Mouse (Mus musculus) neural tube, embryonic 14.5 days (tissue): ENCODE measurements around the gene Ntsr1. TPM values are rescaled to one million over a fixed set of nuclear protein-coding genes. Genes with fewer than 3 reads are reported as not detected.
A peak's percentile ranks its signal among the peaks of the same experiment; 100 is the strongest.

Experiments
- ATAC-seq: fragments of 200-750 bp; cut with Nextera tagmentation; 2 replicates; pipeline ENCODE4 v1.8.0; 2017; ENCODE audit warnings: low read depth, mild to moderate bottlenecking, moderate TSS enrichment, moderate library complexity
- H3K27ac ChIP-seq: fragments of 300-500 bp; sonication (generic); 2 replicates; pipeline ENCODE4 v1.5.1; 2014; ENCODE audit warnings: low read depth, mild to moderate bottlenecking, control low read depth, low read length, moderate library complexity, mixed read lengths
- H3K27me3 ChIP-seq: fragments of 300-500 bp; sonication (generic); 2 replicates; pipeline ENCODE4 v1.6.1; 2014; ENCODE audit warnings: low read length; ENCODE audit not compliant: control insufficient read depth, insufficient read depth
- H3K36me3 ChIP-seq: fragments of 300-500 bp; sonication (generic); 2 replicates; pipeline ENCODE4 v1.6.1; 2014; ENCODE audit warnings: low read length, mixed read lengths; ENCODE audit not compliant: control insufficient read depth, insufficient read depth
- H3K4me1 ChIP-seq: fragments of 300-500 bp; sonication (generic); 2 replicates; pipeline ENCODE4 v1.6.1; 2014; ENCODE audit warnings: low read length; ENCODE audit not compliant: control insufficient read depth, insufficient read depth
- H3K4me2 ChIP-seq: fragments of 300-500 bp; sonication (generic); 2 replicates; pipeline ENCODE4 v1.6.1; 2014; ENCODE audit warnings: mild to moderate bottlenecking, low read depth, low read length, control low read depth
- H3K4me3 ChIP-seq: fragments of 300-500 bp; sonication (generic); 2 replicates; pipeline ENCODE4 v1.5.1; 2014; ENCODE audit warnings: low read depth, low read length, control low read depth, mixed read lengths
- H3K9ac ChIP-seq: fragments of 300-500 bp; sonication (generic); replicated peaks from 2 replicates; pipeline ENCODE4 v1.6.1; 2014; ENCODE audit warnings: low read depth, mild to moderate bottlenecking, control low read depth, low read length, mixed read lengths
- H3K9me3 ChIP-seq: fragments of 300-500 bp; sonication (generic); 2 replicates; pipeline ENCODE4 v1.6.1; 2016; ENCODE audit warnings: low read length; ENCODE audit not compliant: control insufficient read depth
- WGBS: fragments of 180-500 bp; shearing (Covaris S2); extraction: QIAGEN DNeasy Blood & Tissue Kit; methylation state at CpG from one replicate; pipeline ENCODE4 v1.1.7; 2014; 5-methylcytosine and 5-hydroxymethylcytosine counted together
- polyA plus RNA-seq: library from polyadenylated mRNA; unstranded; fragments of >200 nt; fragmentation: Nextera tagmentation; extraction: Ambion mirVana; gene quantifications from 2 replicates; pipeline ENCODE4 v1.2.1, GENCODE M21; 2014

The Ntsr1 gene
- polyA plus RNA-seq, 1 experiment from 2014 or later = 2.3 TPM

GRCm38 (mm10) chr2:180543675-180544074 is 43.9 kb downstream of the Ntsr1 start:
- ATAC-seq = no peak
- Histone ChIP-seq H3K27ac (no peak overlapping the region), H3K4me2 (no peak overlapping the region), H3K36me3 (no peaks in the 10 kb centered on the region), H3K9ac (no peak overlapping the region), H3K4me3 (no peak overlapping the region), H3K27me3 (no peaks in the 10 kb centered on the region), H3K4me1 (no peaks in the 10 kb centered on the region; the same call in 1 of the 2 replicates), H3K9me3 (no peaks in the 10 kb centered on the region)
- WGBS = 94% methylated on average over 2 of the region's 2 CpGs

GRCm38 (mm10) chr2:180545046-180545445 is 45.3 kb downstream of the Ntsr1 start:
- Histone ChIP-seq H3K4me2 (no peak overlapping the region), H3K27ac (no peak overlapping the region), H3K27me3 (no peaks in the 10 kb centered on the region), H3K36me3 (no peaks in the 10 kb centered on the region), H3K4me1 (no peaks in the 10 kb centered on the region; the same call in 1 of the 2 replicates), H3K4me3 (no peak overlapping the region), H3K9ac (no peak overlapping the region), H3K9me3 (no peaks in the 10 kb centered on the region)
- 83% methylated on average over 18 of the region's 18 CpGs for WGBS
- ATAC-seq = no peak

DNA sequence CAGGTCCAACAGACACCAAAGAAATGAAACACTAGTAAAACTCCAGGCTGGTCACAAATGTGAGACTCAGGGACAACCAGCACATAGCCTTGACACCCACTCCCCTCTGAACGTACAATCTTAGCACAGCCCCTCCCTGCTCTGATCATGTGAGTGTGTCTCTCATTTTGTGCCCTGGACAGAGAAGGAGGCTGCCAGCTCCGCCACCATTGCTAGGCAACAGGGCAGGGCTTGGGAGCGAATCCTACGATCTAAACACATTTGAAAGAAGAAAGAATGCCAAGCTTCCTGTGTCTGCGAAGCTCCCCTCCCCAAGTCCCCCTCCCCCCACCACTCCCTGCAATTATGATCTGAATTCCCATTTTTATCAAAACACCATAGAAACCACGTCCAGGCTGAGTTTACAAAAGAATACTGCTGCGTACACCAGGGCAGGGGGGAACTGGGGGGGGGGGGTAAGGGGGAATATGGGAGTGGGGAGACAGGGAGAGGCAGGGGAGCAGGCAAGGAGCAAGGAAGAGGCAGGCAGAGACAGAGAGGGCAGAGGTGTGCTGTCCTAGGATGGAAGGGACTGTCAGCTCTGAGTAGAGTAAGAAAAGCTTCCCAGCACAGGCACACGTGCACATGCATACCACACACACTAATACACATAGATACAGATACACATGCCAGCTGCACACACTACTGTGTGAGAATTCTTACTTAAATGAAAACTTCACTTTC is 47.8 kb downstream of the Ntsr1 start:
- H3K27ac ChIP-seq = no peak overlapping the region
- ATAC-seq = peak; percentile 76; the same call in 1 of the 2 replicates
- H3K4me1 ChIP-seq = no peaks in the 10 kb centered on the region; the same call in 1 of the 2 replicates
- no peak overlapping the region for H3K4me3 ChIP-seq
- H3K27me3 ChIP-seq = no peaks in the 10 kb centered on the region
- no peaks in the 10 kb centered on the region for H3K9me3 ChIP-seq
- H3K36me3 ChIP-seq = no peaks in the 10 kb centered on the region
- no peak overlapping the region for H3K9ac ChIP-seq
- WGBS = 24% methylated on average over 8 of the region's 8 CpGs
- peak overlapping the region; percentile 19; the same call in 1 of the 2 replicates for H3K4me2 ChIP-seq

DNA sequence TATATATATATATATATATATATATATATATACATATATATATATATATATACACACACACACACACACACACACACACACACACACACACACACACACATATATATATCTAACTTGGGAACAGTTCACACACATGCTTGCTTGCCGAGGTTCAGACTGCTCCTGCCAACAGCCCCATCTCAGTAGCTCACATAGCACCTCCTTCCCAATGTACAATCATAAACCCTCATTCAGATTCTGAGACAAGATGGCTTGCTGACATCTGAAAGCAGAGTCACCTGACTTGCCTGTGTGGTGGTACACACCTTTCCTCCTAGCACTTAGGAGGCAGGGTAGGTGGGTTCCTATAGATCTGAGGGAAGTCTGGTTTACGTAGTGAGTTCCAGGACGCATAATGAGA is 52.6 kb downstream of the Ntsr1 start:
- no peak overlapping the region for H3K9ac ChIP-seq
- no peak overlapping the region for H3K27ac ChIP-seq
- no peaks in the 10 kb centered on the region; the same call in 1 of the 2 replicates for H3K4me1 ChIP-seq
- ATAC-seq = no peak
- no peak overlapping the region for H3K4me3 ChIP-seq
- 78% methylated on average over 3 of the region's 3 CpGs for WGBS
- no peaks in the 10 kb centered on the region for H3K27me3 ChIP-seq
- H3K36me3 ChIP-seq = no peaks in the 10 kb centered on the region
- no peak overlapping the region for H3K4me2 ChIP-seq
- no peaks in the 10 kb centered on the region for H3K9me3 ChIP-seq

GRCm38 (mm10) chr2:180555219-180555618 is 55.4 kb downstream of the Ntsr1 start:
- no peaks in the 10 kb centered on the region for H3K27me3 ChIP-seq
- no peak overlapping the region for H3K27ac ChIP-seq
- H3K9ac ChIP-seq = no peak overlapping the region
- no peak for ATAC-seq
- WGBS = 44% methylated on average over 3 of the region's 3 CpGs
- no peaks in the 10 kb centered on the region for H3K36me3 ChIP-seq
- H3K9me3 ChIP-seq = no peaks in the 10 kb centered on the region
- H3K4me3 ChIP-seq = no peak overlapping the region
- H3K4me1 ChIP-seq = no peaks in the 10 kb centered on the region
- no peak overlapping the region for H3K4me2 ChIP-seq

DNA sequence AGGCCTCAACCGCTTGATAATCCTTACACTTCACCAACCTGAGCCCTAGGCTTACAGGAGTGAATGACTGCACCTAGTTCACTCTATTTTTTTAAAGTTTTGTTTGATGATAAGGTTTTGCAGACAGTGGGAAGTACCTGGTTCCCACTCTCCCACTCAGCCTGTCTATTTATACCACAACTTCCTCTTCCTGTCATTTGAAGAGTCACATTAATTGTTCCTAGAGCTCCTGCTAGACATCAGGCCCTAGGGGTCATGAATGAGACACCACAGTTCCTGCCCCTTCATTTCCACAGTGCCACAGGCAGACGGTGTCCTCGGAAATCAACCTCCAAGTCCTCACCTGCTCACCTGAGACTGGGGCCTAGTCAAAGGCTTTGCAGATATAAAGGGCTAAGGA is 56.7 kb downstream of the Ntsr1 start:
- H3K4me2 ChIP-seq = no peak overlapping the region
- H3K36me3 ChIP-seq = no peaks in the 10 kb centered on the region
- H3K27me3 ChIP-seq = no peaks in the 10 kb centered on the region
- WGBS = 79% methylated on average over 3 of the region's 3 CpGs
- H3K9ac ChIP-seq = no peak overlapping the region
- H3K4me1 ChIP-seq = no peaks in the 10 kb centered on the region
- ATAC-seq = no peak
- H3K9me3 ChIP-seq = no peaks in the 10 kb centered on the region
- no peak overlapping the region for H3K27ac ChIP-seq
- H3K4me3 ChIP-seq = no peak overlapping the region

- Histone ChIP-seq H3K4me3 (no peak overlapping the region), H3K9me3 (no peaks in the 10 kb centered on the region), H3K9ac (no peak overlapping the region), H3K4me2 (no peak overlapping the region), H3K27me3 (no peaks in the 10 kb centered on the region), H3K27ac (no peak overlapping the region), H3K4me1 (peaks cover 8% of the 10 kb centered on the region; the same call in 1 of the 2 replicates), H3K36me3 (no peaks in the 10 kb centered on the region)
- no peak for ATAC-seq
- WGBS = 48% methylated on average over 5 of the region's 5 CpGs
Observed at GRCm38 (mm10) chr2:180560245-180560644, 60.5 kb downstream of the Ntsr1 start.

GRCm38 (mm10) chr2:180562146-180562545 is 62.4 kb downstream of the Ntsr1 start:
- WGBS = 55% methylated on average over 5 of the region's 5 CpGs
- Histone ChIP-seq H3K27me3 (no peaks in the 10 kb centered on the region), H3K36me3 (no peaks in the 10 kb centered on the region), H3K4me1 (peaks cover 8% of the 10 kb centered on the region; the same call in 1 of the 2 replicates), H3K4me3 (no peak overlapping the region), H3K27ac (no peak overlapping the region), H3K9me3 (no peaks in the 10 kb centered on the region), H3K4me2 (no peak overlapping the region), H3K9ac (no peak overlapping the region)
- ATAC-seq = no peak

- H3K9ac ChIP-seq = no peak overlapping the region
- no peaks in the 10 kb centered on the region for H3K27me3 ChIP-seq
- H3K36me3 ChIP-seq = no peaks in the 10 kb centered on the region
- no peaks in the 10 kb centered on the region for H3K9me3 ChIP-seq
- 0 out of 2 replicates have a peak overlapping the region, but pooled peaks have one; percentile 52 for H3K27ac ChIP-seq
- peaks cover 8% of the 10 kb centered on the region; the same call in 1 of the 2 replicates for H3K4me1 ChIP-seq
- 51% methylated on average over 6 of the region's 6 CpGs for WGBS
- no peak overlapping the region for H3K4me3 ChIP-seq
- H3K4me2 ChIP-seq = no peak overlapping the region
- no peak; the same call in 1 of the 2 replicates for ATAC-seq
Observed at GRCm38 (mm10) chr2:180563296-180563695, 63.5 kb downstream of the Ntsr1 start.
